Mouse (Mus musculus): Measurements from ENCODE around the gene Ints5. TPM values are rescaled to one million over a fixed set of nuclear protein-coding genes. Genes with fewer than 3 reads are reported as not detected.
"Not testable (repeated sequence)": the region's sequence is repeated elsewhere in the genome, so short reads cannot be mapped to it uniquely, and the experiment has no call there.

Ints5 gene
- total RNA-seq, 2 experiments from 2014 or later: 22.6 to 24.3 TPM

DNA sequence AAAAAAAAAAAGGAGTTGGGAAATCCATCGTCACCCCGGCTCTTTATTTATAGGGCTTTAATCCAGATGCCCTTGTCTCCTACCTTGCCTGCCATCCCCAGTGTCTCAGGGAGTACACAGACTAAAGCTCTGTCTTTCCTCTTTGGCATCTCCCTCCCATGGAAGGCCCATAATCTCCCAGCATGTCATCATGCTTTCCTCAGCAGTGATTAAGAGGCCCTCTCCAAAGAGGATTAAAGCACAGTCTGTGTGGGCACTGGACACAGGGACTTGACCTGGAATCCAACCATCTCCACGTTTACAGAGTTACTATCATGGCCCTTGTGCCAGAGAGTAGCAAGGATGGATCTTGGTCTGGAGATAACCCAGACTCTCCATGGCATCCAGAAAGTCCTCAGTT, 9.2 kb upstream of the Ints5 start, which contains the start of the genes Lbhd1 and Gm49403:
Gene Lbhd1 (plus strand): TSS at position 117 of the 400 bp plus-strand sequence.
Gene Gm49403 (plus strand): TSS at position 315 of the 400 bp plus-strand sequence.
- DNase-seq (ENCODE audit: low spot score in 2 of 2): no peak
- intact Hi-C loops (cut with DNase I): no loop called here

- intact Hi-C loops (cut with DNase I): loop anchor here (5.0 kb wide), 1 partner anchor 45 kb away; no protein-coding TSS in a partner anchor
- DNase-seq (ENCODE audit: low spot score in 2 of 2): no peak
Measured at GRCm38 (mm10) chr19:8886916-8887584, 5.8 kb upstream of the Ints5 start.

DNA sequence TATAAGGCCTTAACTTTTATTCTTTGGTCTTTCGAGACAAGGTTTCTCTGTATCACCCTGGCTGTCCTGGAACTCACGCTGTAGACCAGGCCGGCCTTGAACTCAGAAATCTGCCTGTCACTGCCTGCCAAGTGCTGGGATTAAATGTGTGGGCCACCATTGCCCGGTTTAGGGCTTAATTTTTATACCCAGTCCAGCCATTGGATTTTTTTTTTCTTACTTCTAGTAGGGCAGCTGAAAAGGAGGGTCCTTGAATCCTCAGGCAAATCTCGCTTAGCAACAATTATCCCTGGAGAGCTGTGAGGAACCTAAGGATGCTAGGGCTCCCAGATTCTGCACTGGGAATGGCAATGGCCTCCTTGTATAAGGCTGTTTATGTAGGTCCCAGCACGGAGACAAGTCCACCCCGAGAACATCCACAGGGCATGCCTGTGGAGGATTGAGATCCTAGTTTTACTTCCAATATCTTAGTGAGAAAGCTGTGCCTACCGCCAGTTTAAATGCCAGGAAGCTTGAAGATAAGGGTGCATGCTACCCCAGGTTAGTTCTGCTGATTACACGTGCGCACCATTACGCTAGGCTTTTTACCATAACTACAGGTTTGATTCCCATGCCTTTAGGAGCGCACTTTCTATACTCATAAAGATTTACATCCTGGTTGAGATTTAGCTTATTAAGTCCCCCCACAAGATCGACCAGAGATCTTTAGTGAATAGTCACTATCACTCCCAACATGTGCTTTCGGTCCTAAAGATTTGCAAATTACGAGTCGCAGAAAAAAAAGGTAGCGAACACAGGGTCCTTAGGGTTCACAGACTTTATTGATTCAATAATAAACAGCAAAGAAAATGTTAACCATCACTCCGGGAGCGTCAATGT, 5.0 kb upstream of the Ints5 start:
- DNase-seq (ENCODE audit: low spot score in 2 of 2): no peak
- intact Hi-C loops (cut with DNase I): loop anchor here (5.0 kb wide), 1 partner anchor 46 kb away; no protein-coding TSS in a partner anchor

- intact Hi-C loops (cut with DNase I): loop anchor here (5.0 kb wide), 1 partner anchor 46 kb away; no protein-coding TSS in a partner anchor
Measured at GRCm38 (mm10) chr19:8888511-8889385, 4.1 kb upstream of the Ints5 start, which contains the start of the genes 1810009A15Rik and Gm49416. Gene 1810009A15Rik, plus strand, starts transcription at chr19:8888853. Gene Gm49416, plus strand, starts transcription at chr19:8888926.

DNA sequence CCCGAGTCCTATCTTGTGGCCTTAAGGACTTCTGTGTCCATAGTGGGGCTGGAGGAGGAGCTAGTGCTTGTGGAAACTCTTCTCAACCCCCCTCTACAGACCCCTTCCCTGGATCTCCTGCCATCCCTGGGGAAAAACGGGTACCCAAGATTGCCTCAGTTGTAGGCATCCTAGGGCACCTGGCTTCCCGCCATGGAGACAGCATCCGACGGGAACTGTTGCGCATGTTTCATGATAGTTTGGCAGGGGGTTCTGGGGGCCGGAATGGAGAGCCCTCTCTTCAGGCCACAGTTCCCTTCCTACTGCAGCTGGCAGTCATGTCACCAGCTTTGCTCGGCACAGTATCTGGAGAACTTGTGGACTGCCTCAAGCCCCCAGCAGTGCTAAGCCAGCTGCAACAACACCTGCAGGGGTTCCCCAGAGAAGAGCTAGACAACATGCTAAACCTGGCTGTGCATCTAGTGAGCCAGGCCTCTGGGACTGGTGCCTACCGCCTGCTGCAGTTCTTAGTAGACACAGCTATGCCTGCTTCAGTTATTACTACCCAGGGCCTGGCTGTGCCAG, 2.7 kb downstream of the Ints5 start:
- DNase-seq (ENCODE audit: low spot score in 2 of 2): no peak
- intact Hi-C loops (cut with DNase I): loop anchor here (5.0 kb wide), 1 partner anchor 57 kb away; the partner anchor contains the start of gene Tut1

More at GRCm38 (mm10) chr19:8888511-8889385, 4.1 kb upstream of the Ints5 start, which contains the start of the genes 1810009A15Rik and Gm49416:
- DNase-seq (ENCODE audit: low spot score in 2 of 2): peak; percentile 93 to 97

DNA sequence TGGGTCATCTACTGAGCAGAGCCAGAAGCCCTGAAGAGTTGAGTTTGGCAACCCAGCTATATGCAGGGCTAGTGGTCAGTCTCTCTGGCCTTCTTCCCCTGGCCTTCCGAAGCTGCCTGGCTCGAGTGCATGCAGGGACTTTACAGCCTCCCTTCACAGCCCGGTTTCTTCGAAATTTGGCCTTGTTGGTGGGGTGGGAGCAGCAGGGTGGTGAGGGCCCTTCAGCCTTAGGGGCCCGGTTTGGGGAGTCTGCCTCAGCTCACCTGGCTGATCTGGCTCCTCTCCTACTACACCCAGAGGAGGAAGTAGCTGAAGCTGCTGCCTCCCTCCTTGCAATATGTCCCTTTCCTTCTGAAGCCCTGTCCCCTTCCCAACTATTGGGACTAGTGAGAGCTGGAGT, 3.4 kb downstream of the Ints5 start:
- not testable (repeated sequence) for DNase-seq (ENCODE audit: low spot score in 2 of 2)
- intact Hi-C loops (cut with DNase I): loop anchor here (5.0 kb wide), 1 partner anchor 56 kb away; the partner anchor contains the start of gene Tut1

- peak; percentile 30 to 33 for DNase-seq (ENCODE audit: low spot score in 2 of 2)
- intact Hi-C loops (cut with DNase I): loop anchor here (5.0 kb wide), 1 partner anchor 55 kb away; the partner anchor contains the start of gene Tut1
Measured at GRCm38 (mm10) chr19:8897211-8897864, 4.5 kb downstream of the Ints5 start.

- DNase-seq (ENCODE audit: low spot score in 2 of 2): peak; percentile 97 to 98
Measured at GRCm38 (mm10) chr19:8897865-8898495, 5.2 kb downstream of the Ints5 start, which contains the start of gene Ganab. Gene Ganab, plus strand, starts transcription at chr19:8898071.

DNA sequence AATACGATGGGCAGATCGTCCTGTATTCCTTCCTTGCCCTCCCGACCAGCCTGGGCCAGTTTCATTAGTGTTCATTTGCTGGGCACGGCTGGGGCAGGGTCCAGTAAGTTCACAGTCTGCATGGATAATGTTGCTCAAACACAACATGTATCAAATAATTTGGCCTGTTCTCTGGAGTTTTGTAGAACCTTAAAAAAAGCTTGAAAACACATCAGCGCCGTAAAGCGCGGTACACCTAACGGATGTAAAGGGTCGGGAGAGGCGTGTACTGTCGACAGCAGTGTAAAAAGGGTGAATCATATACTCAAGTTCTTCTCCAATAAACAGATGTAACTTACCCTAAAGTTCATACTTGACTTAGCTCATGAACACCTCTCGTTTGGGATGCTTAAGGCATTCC, 5.8 kb downstream of the Ints5 start:
- peak in 1 of 2 experiments; percentile 5 for DNase-seq (ENCODE audit: low spot score in 2 of 2)
- intact Hi-C loops (cut with DNase I): loop anchor here (2.0 to 5.0 kb wide), 2 partner anchors 14 to 54 kb away; partner anchors contain the start of gene Tut1

More at GRCm38 (mm10) chr19:8897865-8898495, 5.2 kb downstream of the Ints5 start, which contains the start of gene Ganab:
- intact Hi-C loops (cut with DNase I): loop anchor here (2.0 to 5.0 kb wide), 2 partner anchors 15 to 54 kb away; partner anchors contain the start of gene Tut1

DNA sequence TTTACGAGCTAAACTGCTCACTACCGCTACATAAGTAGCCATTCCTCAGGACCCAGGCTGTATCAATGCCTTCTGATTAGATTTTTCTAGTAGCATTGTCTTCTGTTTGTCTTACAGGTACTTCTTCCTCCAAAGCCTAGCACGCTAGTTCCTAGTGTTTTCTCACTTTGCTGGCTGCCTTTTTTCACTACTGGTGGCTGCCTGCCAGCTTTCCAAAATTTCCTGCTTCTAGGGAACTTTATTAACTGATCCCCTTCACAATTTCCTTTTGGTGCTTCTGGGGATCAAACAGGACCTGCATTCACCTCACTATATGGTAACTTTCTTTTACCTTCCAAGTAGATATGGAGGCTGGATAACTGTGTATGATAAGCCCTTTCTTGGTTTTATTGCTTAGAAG, 6.3 kb downstream of the Ints5 start:
- no peak for DNase-seq (ENCODE audit: low spot score in 2 of 2)
- intact Hi-C loops (cut with DNase I): loop anchor here (2.0 to 5.0 kb wide), 2 partner anchors 14 to 53 kb away; partner anchors contain the start of gene Tut1

GRCm38 (mm10) chr19:8903412-8903811, 10.6 kb downstream of the Ints5 start:
- no peak for DNase-seq (ENCODE audit: low spot score in 2 of 2)
- intact Hi-C loops (cut with DNase I): no loop called here

- intact Hi-C loops (cut with DNase I): no loop called here
- DNase-seq (ENCODE audit: low spot score in 2 of 2): no peak
Measured at GRCm38 (mm10) chr19:8908531-8908930, 15.7 kb downstream of the Ints5 start.

DNA sequence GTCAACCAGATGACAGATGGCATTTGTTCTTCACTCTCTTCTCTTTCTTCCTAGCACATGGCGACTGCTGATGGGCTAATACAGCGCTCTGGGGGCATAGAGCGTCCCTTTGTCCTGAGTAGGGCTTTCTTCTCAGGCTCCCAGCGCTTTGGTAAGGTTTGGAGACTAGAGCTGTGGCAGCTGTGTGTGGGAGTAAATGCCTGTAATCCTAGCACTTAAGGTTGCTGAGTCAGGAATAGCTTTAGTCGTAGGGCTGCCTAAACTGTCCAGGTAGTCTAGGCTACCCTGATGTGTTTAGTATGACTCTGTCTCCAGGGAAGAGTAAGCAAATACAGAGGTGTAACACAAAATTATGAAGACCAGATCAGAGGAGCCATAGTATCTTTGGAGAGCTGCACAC, 19.0 kb downstream of the Ints5 start:
- DNase-seq (ENCODE audit: low spot score in 2 of 2): peak; percentile 34 to 81
- intact Hi-C loops (cut with DNase I): loop anchor here (2.0 kb wide), 1 partner anchor 13 kb away; the partner anchor contains the start of gene Ganab

DNA sequence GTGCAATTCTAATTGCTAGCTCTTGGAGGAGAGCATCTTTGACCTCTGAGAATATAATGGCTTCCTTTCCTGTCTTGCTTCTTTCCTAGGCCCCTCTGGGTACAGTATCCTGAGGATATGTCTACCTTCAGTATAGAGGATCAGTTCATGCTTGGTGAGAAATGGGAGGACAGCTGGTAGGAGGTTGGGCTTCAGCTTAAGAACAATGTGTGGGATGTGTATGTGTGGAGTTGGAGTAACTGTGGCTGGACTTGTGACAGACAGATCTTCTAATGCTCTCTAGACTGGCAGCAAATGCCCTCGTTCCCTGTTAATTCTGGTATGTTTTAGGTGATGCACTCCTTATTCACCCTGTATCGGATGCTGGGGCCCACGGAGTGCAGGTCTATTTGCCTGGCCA, 21.4 kb downstream of the Ints5 start:
- DNase-seq (ENCODE audit: low spot score in 2 of 2): peak; percentile 28 to 85
- intact Hi-C loops (cut with DNase I): no loop called here

- DNase-seq (ENCODE audit: low spot score in 2 of 2): no peak
- intact Hi-C loops (cut with DNase I): no loop called here
Measured at GRCm38 (mm10) chr19:8919000-8919399, 26.2 kb downstream of the Ints5 start.

GRCm38 (mm10) chr19:8919684-8920072, 26.9 kb downstream of the Ints5 start:
- DNase-seq (ENCODE audit: low spot score in 2 of 2): no peak
- intact Hi-C loops (cut with DNase I): no loop called here

DNA sequence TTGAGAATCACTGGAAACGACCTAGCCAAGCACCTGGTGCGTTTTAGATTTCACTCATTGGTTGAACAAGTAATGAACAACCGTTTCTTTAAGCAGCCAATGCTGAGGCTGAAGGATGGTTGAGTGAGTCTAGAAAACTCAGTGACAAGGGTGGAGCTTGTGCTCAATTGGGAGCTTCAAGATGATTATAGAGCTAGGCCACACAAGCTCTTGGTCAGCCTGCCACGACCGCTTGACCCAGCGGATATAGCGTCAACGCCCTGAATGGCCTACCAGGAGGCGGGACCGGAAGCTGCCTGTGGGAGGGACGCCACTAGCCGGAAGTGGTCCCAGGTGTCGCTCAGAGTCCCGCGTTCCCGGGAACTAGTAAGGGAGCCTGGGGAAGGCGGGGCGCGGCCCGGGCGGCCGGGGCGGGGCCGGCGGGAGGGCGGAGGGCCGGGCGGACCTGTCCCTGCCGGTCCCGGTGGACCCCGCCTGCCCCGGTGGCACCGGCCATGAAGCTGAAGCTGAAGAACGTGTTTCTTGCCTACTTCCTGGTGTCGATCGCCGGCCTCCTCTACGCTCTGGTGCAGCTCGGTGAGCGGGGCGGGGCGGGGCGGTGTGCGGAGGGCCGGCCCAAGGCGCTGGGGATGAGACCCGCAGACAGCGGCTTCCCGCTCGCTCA, 27.4 kb downstream of the Ints5 start, which contains the start of gene B3gat3:
Gene B3gat3 (plus strand): TSS at position 302 of the 664 bp plus-strand sequence.
- intact Hi-C loops (cut with DNase I): no loop called here

More for the DNA sequence above, 27.4 kb downstream of the Ints5 start, which contains the start of gene B3gat3:
- peak; percentile 96 to 97 for DNase-seq (ENCODE audit: low spot score in 2 of 2)
